Mouse (Mus musculus): ENCODE measurements around the gene Tmem192.

The Tmem192 gene

DNA sequence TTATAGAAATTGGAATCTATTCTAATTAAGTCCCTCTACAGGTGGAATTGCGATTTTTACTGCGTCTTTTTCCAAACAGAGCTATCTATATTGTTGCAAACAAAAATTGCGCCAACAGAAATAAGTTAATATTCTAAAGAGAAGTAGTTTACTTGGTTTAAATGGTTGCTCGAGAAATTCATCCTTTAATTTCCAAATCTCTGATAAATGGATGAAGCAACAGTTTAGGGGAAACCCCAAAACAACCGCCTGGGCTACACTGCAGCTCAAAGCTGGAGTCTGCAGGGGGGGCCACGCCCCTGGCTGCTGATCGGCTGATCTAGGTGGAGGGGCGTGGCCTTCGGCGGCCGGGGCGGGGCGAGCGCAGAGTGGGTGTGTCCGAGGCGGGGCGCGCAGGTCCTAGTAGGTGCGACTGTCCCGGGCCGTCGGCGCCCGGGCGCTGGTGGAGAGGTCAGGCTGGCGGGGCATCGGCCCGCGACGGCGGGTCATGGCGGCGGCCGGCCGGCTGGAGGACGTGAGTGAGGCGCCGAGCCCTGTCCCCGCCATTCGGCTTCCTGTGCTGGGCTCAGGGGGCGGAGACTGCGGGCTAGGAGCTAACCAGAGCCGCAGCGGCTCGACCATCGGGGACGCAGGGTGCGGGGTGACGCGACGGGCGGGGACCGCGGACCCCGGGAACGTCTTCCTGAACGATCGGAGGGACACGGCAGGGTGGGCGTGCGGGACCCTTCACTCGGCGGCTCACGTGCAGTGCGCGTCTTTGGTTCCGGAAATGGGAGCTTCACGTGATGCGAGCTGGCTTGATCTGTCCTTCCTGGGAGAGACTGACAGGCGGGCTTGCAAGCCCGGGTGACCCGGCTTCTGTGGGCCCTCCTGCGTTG lies at the start of gene Tmem192:
Gene Tmem192 (plus strand): TSS at position 366 of the 878 bp plus-strand sequence.
- DNase-seq (ENCODE audit: low spot score), result peak; percentile 97

DNA sequence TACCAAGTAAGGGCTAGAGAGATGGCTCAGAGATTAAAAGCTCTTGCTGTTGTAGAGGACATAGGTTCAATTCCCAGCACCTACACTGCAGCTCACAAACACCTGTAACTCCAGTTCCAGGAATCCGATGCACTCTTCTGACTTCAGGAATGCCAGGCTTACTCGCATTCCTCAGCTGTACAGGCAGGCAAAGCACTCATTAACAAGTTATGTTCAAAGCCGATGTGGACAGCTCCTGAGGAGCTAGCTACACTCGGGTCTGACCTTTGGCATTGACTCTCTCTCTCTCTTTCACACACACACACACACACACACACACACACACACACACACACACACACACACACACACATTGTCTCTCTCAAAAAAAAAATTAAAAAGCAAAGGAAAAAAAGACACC lies 48.3 kb upstream of the Tmem192 start:
- no peak for DNase-seq (ENCODE audit: low spot score)

DNA sequence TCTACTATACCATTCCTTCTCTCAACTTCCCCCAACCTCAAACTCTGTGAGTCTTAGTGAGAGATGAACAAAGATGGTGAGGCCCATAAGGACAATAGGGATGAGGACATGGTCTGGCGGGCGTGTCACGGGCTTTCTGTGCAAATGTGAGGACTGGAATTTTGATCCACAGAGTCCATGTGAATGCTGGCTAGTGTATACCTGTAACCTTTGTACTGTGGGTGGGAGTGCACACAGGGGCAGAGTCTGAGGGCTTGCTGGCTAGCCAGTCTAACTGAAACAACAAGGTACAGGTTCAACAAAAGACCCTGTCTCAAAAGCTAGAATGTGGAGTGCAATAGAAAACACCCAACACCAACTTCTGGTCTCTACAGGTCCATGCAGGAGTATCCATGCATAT lies 46.3 kb upstream of the Tmem192 start:
- no peak for DNase-seq (ENCODE audit: low spot score)

DNA sequence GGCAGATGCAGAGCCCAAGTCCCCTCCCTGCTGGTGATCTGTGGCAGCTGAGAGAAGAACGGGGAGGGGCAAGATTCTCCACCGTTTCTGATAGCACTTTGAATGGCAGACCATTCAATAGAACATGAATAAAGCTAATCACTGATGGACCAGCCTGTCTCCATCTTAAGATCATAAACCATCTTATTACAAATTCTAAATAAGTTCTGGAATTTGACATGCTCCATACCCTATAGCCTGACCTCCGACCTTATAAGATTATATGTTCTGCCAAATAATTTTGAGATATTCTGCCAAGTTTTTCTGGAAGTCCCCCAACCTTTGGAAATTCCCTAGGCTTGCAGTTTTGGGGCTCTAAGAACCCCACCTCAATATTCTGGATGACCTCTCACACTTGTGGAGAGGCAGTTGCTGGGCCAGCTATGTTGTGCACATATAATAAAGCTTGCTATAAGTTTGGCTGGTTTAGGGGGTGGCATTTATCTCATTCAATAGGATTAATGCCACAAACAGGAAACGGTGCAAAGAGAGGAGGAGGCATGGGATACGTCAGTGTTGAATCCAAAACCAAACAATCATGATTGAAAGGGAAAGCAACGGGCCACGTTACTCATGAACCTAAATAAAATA lies 45.3 kb upstream of the Tmem192 start:
- DNase-seq (ENCODE audit: low spot score), result no peak

DNA sequence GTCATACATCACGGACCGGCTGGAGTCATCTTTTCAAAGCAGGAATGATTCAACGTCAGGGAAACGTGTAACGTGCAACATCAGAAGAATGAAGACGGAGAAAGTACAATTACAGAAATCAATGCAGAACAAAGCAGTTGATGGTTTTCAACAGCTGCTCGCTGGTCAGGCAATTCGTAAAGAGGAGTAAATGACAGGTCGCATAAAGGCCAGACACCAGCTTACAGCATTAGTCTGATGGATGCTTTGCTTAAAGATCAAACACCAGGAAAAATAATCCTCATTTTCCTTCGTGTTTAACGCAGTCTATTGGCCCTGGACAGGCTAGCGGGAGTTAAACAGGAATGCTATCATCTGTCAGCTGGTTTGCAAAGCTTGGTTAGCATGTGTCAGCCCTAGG lies 44.8 kb upstream of the Tmem192 start:
- no peak for DNase-seq (ENCODE audit: low spot score)

DNA sequence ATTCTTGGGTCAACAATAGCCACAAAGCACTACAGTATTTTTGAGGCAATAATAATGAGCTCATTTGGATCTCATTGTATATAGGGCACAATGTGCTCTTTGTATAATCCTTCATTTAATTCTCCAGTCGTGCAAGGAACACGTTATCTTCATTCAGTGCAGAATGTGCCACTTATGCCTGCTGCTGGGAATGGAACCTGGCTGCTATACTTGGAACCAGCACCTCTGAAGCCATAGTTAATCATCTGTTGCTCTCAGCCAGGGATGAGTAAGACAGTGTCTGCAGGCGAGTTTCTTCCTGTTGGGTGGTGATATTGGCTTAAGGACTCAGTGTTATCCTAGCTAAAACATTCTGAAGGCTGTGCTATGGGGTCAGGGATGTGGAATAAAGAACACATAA lies 43.2 kb upstream of the Tmem192 start:
- no peak for DNase-seq (ENCODE audit: low spot score)

DNA sequence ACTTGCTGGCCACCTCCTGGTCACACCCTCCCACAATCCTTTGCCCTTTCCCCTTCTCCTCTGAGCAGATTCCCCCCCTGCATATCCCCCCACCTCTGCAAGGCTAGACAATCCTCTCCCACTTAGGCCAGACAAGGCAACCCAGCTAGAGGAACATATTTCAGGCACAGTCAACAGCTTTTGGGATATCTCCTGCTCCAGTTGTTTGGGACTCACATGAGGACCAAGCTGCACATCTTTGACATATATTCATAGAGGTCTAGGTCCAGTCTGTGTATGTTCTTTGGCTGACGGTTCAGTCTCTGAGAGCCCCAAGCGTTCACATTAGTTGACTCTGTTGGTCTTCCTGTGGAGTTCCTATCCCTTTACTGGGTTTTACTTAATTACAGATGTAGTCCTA lies 37.0 kb upstream of the Tmem192 start:
- no peak for DNase-seq (ENCODE audit: low spot score)

DNA sequence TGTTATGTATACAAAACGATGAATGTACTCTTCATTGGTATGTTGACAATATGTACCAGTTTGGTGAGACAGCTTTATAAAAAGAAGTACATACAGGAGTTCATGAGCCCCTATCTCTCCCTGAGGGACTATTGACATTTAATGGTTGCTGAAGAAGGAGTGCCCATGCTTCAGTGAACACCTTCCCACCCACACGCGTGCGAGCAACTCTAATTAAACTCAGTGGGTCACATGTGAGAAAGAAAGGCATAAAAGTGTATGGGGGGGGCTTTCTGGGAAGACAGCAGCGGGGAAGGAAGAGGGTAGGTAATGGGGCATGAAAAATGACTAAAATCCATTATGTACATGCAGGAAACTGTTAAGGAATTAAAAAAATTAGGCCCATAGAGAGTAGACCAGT lies 30.2 kb upstream of the Tmem192 start:
- no peak for DNase-seq (ENCODE audit: low spot score)

DNA sequence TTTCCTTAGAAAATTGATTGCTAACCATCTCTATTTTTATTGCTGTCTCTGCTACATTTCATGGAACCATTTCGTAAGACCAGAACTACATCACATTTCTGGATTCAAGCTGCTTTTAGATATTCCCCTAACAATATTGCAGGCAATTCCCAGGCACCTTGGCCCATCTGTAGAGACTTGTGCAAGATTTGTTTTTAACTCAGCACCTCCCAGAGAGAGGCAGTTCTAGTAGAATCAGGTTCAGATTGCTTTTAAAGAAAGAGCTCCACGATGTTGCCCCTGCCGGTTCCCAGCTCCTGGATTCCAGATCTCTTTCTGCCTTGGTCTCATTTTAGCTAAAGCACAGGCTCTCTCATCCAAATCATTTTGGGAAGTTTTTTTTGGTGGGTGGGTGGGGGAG lies 23.7 kb upstream of the Tmem192 start:
- no peak for DNase-seq (ENCODE audit: low spot score)

DNA sequence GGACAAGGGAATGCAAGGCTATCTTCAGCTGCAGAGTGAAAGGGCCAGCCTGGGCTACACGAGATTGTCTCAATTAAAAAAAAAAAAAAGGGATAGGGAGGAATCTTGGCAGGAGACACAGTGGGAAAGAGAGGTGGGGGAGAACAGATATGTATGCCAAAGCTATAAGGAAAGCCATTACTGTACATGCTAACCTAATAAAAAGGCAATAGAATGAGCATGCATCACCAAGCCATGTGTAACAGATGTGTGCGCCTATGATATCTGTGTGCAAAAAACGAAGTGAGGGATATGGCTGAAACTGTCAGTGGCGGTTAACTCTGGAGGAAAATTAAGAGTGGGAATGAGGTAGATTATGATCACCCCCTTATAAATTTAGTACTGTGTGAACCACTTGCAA lies 21.2 kb upstream of the Tmem192 start:
- no peak for DNase-seq (ENCODE audit: low spot score)

DNA sequence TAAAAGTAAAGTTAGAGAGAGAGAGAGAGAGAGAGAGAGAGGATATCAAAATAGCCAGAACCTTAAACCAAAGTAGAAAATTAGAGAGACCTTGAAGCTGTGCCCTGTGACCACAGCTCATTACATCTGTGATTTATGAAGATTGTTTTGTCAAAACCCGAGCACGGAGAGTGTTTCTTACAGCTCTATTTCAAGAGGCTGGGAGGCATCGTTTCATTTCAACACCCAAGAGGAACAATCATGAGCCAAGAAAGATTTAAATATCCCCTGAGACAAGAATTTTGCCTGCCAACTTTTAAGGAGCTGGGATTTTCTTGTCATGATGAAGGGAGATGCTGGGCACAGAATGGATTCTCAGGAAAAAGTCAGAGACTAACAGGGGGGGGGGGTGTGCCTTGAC lies 20.6 kb upstream of the Tmem192 start:
- no peak for DNase-seq (ENCODE audit: low spot score)

DNA sequence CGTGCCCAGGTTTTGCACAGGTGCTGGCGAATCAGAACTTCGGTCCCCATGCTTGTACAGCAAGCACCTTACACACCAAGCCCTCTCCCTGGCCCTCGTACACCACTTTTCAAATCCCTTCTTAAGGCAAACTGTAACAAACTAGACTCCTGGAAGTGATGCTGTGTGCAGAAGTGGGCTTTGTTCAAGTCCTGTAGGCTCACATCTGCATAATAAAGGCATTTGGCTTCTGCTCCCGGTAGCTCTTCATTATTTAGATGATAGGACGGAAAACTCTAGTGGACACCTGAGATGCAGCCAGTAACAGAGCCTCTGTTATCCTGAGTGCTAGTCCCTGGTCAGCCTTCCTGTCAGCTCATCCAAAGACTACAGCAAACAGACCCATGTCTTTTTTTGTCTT lies 18.0 kb upstream of the Tmem192 start:
- no peak for DNase-seq (ENCODE audit: low spot score)

DNA sequence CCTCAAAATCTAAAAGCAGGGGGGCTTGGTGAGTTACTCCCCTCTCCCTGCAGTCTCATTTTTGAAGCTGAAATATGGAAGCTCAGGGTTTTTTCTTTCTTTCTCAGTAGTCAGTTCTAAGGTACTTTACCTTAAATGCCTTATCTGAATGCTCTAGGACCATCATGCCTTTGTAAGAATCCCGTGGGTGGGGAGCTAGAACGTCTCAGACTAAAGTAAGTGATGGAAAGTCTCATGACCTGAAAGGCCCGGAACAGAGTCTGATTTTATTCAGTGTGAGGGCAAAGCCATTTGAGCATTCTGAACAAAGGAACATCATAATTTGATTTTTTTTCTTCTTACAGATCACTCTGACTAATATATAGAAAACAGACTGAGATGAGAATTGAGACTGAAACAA lies 12.0 kb upstream of the Tmem192 start:
- DNase-seq (ENCODE audit: low spot score), result no peak

DNA sequence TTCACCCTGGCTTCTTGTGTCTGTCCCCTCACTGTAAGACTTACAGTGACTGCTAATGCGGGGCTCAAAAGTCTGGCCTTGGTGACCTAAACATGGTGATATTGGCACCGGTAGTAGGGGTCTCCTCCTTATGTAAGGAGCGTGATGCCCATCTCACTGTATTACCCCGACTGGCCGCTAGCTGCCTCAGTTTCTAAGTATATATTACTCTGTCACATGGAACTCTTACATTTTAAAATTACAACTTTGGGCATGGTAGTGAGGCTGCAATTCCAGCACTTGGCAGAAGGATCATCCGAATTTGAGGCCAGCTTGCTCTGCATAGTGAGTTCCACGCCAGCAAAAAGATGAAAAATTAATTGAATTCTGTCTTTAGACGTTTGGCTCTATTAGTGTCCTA lies 6.0 kb upstream of the Tmem192 start:
- no peak for DNase-seq (ENCODE audit: low spot score)

DNA sequence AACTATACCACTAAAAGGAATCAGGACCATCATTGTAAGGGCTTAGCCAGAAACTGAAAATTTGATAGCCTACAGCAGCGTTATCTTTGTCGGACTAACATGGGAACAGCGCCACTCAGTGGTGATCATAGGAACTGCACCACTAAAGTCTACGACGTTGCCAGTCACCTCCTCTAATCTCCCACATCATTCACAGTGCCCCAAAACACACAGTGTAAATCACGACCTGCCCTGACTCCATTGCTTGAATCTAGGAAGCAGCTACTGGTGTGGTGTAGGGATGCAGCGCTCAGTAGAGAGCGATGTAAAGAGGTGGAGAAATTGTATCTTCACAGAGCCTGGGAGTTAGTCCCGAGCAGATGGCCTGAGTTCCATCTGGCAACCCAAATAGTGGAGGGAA lies 5.5 kb upstream of the Tmem192 start:
- DNase-seq (ENCODE audit: low spot score), result peak; percentile 75

DNA sequence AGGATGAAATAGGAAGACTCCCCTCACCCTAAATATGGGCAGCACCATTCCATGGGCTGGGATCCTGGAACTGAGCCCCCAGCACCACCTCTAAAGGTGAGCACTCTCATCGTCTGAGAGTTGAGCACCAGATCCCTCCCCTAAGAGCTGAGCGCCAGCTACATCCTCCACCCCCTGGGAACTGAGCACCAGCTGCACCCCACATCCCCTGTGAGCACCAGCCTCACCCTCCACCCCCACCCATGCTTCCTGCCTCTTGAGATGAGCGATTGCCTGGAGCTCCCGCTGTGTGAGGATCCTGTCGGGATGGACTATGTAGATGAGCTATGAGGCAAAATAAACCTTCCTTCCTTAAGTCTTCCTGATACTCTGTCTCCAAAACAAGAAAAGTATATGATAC lies 4.0 kb upstream of the Tmem192 start:
- DNase-seq (ENCODE audit: low spot score), result no peak

DNA sequence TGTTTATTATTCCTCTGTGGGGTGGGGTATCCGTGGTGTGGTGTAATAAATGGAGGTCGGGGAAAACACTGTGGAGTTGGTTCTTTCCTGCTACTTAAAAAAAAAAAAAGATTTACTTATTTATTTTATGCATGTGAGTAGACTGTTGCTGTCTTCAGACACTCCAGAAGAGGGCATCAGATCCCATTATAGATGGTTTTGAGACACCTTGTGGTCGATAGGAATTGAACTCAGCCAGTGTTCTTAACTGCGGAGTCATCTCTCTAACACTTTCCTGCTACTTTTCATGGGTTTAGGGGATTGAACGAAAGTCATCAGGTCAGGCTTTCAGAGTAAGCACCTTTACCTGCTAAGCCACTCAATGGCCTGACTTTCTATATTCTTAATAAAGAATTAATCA lies 2.2 kb upstream of the Tmem192 start:
- DNase-seq (ENCODE audit: low spot score), result no peak

DNA sequence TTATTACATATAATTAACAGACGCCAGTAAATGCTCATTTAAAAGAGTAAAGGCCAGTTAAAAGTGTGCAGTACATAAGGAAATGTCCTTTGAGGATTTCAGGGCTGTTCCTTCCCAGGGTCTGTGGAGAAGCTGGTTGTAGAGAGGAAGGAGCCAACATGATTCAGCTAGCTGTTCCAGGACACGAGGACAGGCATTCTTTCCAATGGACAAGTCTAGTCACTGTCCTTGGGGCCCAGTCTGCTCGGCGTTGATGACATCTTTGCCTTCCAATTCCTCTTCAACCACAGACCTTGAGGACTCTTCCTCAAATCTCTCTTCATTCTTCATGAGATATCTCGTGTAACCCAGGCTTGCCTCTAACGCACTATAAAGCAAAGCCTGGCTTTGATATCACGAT lies 1.4 kb upstream of the Tmem192 start:
- no peak for DNase-seq (ENCODE audit: low spot score)

DNA sequence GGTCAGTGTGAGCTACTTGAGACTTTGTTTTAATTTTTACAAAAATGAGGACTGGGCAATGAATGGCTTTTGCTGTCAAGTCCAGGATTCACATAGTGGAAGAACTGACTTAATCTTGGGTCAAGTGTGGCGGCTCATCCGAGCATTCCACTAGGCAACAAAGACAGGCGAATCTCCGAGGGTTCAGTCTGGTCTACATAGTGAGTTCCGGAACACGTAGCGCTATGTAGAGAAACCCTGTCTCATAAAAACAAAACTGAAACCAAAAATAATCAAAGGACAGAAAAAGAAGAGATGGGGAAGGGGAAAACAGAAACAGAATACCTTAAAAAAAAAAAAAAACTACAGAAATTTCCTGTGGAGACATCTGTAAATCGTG lies 555 bp upstream of the Tmem192 start:
- DNase-seq (ENCODE audit: low spot score), result no peak

DNA sequence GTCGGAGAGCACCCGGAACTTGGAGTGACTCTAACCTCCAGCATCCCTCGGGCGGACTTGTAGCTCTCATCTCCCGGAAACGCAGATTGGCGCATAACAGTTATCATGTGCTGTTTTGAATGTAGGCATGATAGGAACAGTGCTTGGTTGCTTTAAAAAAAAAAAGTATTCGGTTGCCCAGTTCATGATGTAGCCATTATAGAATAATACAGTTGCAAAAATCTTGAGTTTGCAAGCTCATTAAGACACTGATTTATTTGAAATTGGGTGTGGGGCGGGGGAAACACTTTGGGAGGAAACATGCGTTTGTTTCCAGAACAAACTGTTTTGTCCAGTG lies 681 bp downstream of the Tmem192 start:
- DNase-seq (ENCODE audit: low spot score), result no peak

DNA sequence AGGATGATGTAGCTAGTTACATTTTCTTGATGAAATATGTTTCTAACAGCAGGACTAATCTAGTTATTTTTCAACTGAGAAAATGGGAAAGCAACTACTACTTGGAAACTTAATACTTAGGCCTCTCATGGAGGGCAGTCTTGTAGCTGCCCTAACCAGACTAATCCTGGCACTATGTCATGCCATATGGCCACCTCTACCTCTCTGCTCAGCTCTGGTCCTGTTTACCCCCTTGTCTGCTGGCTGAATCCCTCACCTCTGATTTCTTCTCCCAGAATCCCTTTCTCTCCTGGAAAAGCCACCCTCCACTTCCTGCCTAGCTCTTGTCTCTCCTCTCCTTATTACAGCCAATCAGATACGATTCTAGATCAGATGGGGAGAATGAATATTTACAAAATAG lies 1.4 kb downstream of the Tmem192 start:
- DNase-seq (ENCODE audit: low spot score), result no peak

DNA sequence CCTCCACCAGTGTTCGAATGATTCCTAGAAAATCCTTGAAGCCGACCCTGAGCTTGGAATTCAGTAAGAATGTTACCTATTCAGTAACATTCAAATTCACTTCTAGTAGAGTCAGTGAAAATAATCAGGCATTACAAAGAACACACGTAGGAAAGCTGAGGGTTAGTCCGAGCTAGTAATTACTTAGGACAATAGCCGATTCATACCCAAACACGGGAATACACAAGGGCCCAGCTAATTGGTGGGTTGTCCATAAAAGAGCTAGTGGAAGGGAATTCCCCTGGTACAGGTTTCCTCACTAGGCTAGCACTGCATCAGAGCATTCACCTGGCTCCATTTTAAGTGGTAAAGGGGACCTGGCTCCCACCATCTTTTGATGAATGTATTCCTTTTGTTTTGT lies 5.1 kb downstream of the Tmem192 start:
- DNase-seq (ENCODE audit: low spot score), result no peak

DNA sequence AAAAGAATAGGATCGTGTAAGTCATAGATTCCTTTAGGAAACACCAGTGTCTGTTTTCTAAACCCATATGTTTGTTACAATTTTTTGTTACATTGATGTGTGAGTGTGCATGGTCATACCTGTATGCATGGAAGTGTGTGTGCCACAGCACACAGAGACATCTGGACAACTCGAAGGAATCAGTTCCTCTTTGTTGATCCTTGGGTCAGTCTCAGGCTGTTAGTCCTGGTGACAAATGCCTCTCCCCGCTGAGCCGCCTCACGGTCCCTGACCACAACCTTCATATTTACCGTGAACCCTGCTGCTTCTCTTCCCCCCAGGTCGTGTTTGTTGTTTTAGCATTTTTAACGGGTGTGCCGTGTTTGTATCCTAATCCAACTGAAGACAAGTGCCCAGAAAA lies 12.0 kb downstream of the Tmem192 start:
- DNase-seq (ENCODE audit: low spot score), result no peak

DNA sequence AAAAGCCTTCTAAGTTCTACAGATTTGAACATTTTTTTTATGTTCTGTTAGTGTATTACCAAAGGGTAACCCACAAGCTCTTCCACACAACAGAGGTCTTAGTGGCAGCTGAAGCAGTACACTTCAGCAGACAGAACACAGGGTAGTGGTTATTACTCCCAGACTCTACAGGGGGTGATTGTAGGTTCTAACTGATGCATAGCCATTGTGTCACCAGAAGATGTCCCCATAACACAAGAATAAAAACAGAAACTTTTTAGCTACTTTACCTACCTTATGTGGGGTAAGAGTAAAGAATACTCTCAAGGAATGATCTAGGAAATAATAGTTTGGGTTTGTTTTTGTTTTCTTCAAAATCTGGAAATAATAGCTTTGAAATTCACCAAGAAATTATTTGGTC lies 15.9 kb downstream of the Tmem192 start:
- DNase-seq (ENCODE audit: low spot score), result no peak

Data from ovary, postnatal 36 days (tissue).